Mouse (Mus musculus): Measurements from ENCODE around the gene Zfy2. TPM values are rescaled to one million over a fixed set of nuclear protein-coding genes. Genes with fewer than 3 reads are reported as not detected.

The Zfy2 gene
- not detected in 2 replicates for total RNA-seq (2017)

GRCm38 (mm10) chrY:2170309-2170708 lies at the start of gene Zfy2:
Gene Zfy2, minus strand, starts transcription at chrY:2170409.
- ATAC-seq (replicated peaks in 1 of 2; ENCODE audit: insufficient read depth in 1 of 2, low FRiP score in 2 of 2, low TSS enrichment in 1 of 2, low read depth in 1 of 2, poor library complexity in 2 of 2, severe bottlenecking in 2 of 2): no peak
